Mouse (Mus musculus) heart, postnatal 0 days (tissue): ENCODE results near the gene Krtap19-1.

Experiments used
- CTCF ChIP-seq: IDR thresholded peaks from 2 replicates; pipeline ENCODE4 v1.5.1; 2016; ENCODE audit warnings: antibody characterized with exemption, control low read depth, low read depth
- EP300 ChIP-seq: IDR thresholded peaks from 2 replicates; pipeline ENCODE4 v1.6.1; 2016; ENCODE audit warnings: antibody characterized with exemption, low read depth

DNA sequence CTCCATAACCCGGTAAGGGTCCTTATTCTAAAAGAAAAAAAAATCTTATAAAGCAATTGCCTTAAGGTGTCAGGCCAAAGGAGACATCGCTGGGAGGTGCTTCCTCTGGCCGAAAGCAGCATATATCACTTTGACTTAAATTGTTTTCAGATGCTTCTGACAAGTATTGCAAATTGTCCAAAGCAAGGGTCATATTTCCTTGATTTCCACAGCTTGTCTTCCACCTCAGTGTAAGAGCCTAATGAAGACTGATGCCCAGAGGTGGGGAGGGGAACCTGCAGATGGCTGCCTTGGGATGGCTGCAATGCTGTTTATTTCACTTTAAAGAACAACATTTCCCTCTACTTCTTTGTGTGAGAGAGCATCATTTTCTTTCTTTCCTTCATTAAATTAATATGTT, 42.2 kb downstream of the Krtap19-1 start:
- TF ChIP-seq CTCF (no peak), EP300 (no peak)
